Mouse (Mus musculus) hindlimb bud, embryonic 11.5 days (tissue): ENCODE results near the gene Mcrip2.

Source experiments
- DNase-seq: peaks from one replicate; pipeline ENCODE4 v3.0.0-alpha.2; 2012; ENCODE audit warnings: low read depth, low spot score; ENCODE audit errors: extremely low spot score

The Mcrip2 gene

DNA sequence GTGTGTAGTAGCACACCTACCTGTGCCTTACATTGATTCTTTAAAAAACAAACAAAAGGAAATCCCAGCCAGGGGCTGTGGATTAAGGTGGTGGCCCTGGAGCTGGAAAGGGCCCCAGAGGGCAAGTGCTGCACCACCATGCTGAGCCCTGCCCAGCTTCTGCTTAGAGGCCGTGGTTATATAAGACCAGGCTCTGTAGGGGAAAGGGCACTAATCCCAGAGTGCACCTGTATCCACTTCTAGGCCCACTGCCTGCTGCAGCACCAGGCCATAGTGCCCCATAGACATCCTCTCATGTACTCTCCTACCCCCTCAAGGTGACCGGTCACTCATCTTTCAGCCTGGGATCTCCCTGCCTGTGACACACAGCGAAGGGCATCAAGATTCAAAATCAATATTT lies 2.4 kb downstream of the Mcrip2 start:
- no peak for DNase-seq

DNA sequence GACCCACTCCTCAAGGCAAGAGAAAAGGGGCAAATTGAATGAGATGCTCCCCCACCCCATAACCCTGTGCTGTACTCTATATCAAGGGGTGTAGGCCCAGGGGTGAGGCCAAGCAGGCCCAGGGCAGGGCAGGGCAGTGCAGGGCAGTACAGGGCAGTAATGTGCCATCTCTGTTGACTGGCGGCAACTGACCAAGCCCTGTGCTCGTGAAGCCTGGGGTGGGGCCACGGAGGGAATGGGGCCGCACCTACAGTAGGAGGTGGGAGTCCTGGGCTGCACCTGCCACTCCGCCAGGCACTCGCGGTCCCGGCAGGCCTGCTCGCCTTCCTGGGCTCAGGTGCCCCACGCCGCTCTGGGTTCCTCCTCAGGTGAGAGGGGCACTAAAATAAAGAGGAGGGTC lies 3.3 kb downstream of the Mcrip2 start:
- DNase-seq, result no peak

DNA sequence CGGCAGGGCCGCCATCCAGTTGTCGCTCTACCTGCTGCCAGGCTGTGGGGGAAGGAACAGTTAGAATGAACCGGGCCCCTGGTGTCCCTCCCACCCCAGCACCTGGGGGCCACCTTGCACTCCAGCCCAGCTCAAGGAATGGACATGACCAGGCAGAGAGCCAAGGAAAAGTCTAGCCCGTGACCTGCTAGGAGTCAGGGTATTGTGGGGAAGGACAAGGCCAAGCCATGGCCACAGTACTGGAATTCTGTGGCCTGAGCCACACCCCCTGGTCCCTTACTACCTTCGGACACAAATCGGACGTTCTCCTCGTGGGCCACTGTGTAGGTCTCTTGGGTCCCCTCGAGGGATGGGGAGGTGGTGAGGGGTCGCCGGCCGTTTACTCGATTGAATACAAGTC lies 4.3 kb downstream of the Mcrip2 start:
- no peak for DNase-seq

DNA sequence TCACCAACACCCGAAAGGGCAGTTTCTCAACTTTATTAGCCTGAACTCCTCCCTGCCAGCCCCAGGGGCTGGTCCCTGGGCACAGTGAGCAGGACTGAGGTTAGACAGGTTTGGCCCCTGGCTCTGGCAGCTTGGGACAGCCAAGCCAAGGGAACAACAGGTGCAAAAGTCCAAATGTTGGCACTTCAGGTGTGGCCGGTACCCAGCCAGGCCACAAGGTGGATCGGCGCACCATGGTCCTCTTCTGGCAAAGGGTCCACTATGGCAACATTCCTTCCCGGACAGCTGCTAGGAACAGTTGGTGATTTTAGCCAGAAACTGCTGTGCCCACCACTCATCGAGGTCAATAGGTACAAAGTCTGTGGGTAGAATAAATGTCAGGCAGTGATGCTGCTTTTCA lies 4.9 kb downstream of the Mcrip2 start:
- no peak for DNase-seq

DNA sequence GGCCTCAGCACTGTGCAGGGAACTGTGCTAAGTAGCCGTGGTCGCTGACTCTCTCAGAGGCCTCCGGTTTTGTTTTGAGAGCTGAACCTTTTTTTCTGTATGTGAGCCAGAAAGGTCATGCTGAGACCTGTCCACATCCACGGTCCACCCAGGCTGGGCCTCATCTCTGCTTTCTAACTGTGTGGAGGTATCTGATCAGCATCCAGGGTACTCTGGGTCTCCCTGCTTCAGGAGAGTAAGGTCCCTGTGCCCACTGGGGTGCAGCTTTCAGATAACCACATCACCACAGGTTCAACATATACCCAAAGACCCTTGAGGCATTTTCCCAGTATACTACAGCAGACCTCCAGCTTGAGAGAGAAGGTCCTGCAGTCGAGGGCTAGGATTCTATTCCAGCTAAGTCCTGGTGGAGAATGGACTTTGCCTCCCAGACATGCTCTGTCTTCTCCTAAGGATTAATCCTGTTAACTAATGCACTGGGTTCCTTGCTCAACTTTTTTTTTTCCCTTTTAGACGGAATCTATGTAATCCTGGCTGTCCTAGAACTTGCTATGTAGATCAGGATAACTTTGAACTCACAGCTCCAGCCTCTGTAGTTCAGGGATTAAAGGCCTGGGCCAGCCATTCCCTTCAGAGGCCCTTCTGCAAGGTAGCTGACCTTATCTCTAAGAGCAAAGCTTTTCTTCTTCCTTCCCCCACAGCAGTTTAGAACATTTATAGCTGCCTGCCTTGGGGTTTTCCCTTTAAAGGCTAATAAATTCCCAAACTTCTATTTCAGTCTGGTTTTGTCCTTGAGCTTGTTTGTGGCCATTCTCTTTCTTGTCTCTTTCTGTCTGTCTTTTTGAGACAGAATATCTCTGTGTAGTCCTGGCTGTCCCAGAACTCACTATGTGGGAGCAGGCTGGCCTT lies 6.6 kb downstream of the Mcrip2 start:
- no peak for DNase-seq

DNA sequence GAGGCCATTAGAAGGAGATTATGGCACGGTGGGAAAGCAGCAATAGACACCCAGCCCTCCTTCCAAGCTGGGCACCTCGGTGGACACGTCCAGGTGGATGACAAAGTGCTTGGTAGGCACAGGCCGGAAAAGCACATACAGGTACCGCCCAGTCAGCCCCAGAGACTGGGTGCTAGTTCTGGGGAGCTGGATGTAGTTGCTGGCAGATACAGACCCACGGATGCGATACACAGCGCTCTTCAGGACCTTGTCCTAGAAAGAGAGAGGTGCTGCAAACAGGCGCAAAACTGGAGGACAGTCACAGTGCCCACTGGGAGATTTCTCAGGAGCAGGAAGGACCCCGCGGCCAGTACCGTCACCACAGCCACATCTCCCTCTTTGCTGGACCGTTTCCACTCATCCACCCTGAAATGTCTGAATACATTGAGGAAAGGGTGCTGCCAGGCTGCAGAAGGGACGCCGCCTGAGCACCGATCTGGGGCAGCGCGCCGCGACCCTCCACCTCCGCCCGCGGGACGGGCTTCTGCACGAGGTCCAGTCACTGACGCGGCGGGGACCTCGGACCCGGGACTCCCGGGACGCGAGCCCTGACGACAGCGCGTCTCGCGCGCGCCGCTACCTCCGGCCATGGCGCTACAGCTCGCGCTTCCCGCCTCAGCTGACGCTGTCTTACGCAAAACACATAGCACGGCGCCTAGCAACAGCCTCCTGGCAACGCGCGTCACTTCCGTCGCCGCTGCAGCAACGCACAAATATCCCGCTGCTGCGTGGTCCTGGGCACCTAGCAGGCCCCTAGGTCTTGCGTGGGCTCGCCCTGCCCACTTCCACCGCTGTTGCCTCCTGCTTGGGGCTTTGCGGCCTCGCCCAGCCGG lies 7.5 kb downstream of the Mcrip2 start, which contains the start of gene Wdr90:
TSS of gene Wdr90 (minus strand) at position 670 of the 872 bp plus-strand sequence.
- no peak for DNase-seq

DNA sequence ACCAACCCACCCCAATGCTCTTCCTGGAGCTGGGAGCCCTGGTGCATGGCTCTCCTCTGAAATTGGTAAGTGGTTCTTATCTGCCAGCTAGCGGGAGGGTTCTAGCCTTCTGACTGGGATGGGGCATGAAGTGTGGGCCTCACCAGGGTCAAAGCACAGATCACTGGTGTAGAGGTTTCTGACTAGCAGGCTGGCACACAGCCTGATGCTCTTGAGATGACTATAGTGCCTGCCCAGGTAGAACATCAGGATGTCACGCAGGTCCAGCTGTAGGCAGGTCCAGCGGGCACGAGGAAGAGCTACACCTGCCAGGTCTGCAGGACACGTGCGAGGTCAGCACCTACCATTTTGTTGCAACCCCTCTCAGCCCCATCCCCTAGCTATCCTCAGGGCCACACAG lies 8.3 kb downstream of the Mcrip2 start:
- no peak for DNase-seq

DNA sequence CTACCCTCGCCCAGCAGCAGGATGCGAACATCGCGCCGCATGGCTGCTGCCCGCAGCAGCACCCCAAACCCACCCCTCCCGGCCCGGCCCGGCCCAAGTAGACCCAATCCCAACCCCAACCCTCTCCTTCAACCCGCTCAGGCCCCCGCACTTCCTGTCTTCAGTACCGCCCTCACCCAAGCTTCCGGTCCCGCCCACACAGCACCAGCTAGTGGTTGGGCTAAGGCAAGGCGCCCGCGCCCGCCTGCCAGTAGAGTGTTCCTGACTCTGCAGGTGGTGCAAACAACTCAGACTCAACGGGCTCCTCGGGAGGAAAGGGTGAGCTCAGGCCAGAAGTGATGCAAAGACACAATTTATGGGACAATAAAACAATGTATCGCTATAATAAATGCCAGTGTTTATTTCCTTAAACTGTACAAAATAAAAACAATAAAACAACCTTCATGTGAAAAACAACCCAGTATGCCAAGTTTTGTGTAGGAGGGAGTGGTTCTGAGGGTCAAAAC lies 24.1 kb downstream of the Mcrip2 start, which contains the start of gene Rhot2:
TSS of gene Rhot2 (minus strand) at position 456 of the 506 bp plus-strand sequence.
- no peak for DNase-seq

DNA sequence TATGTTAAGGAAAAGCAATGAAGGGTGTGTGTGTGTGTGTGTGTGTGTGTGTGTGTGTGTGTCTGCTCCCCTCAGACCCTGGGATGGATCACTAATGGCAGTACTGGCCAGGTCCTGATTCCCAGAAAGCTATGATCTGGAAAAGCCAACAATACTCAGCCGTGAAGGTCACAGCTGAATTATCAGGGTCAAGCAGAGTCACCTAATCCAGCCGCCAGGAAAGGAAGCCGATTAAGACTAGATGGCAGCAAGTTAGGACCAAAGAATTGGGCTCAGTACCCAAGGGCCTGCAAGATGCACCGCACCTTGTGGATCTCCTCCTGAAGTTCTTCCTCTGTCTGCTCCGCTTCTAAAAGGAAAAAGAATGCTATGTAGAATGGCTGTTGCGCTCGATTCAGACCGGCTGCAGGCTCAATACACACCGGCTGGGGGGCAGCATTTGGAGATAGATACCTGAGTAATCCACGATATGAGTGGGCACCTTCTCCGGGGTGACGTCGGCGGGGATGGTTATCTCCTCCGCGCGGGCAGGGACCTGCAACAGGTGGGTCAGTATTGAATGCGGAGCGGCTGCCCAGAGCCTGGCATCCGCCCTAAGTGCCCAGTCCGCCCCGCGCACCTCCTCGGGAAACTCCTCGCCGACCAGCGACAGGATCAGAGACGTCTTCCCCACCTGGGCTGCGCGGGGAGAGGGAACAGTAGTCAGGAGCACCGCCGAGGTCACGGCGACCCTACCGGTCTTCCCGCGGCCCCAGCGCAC lies 24.7 kb downstream of the Mcrip2 start:
- DNase-seq, result no peak

DNA sequence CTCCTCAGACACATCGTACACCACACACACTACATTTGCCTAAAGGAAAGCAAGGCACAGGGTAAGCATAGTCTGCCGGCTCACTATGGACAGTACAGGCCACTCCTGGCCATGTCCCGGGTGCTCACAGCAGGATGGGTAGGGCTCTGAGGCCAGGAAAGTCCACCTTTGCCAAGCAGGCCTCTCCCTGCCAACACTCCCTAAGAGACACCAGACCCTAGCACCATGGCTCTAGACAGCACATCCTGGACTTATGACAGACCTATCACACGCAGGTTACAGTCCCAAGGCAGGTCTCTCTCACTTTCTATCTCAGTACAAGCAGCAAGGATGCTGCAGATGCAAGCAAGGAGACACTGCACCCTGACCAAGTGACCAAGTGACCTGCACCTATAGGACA lies 25.4 kb downstream of the Mcrip2 start:
- no peak for DNase-seq

DNA sequence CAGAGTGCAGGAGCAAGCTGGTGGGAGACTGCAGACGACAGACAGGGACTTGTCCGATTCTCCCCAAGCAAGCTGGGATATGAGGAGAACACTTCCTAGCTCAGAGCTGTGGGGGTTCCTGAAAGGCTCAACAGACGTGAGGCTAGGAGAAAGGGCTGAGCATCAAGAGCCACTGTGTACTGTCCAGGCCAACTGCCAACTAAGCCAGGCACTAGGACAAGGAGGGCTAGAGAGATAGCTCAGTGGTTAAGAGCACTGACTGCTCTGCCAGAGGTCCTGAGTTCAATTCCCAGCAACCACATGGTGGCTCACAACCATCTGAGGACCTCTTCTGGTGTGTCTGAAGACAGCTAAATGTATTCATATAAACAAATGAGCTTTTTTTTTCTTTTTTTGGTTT lies 26.1 kb downstream of the Mcrip2 start:
- no peak for DNase-seq

DNA sequence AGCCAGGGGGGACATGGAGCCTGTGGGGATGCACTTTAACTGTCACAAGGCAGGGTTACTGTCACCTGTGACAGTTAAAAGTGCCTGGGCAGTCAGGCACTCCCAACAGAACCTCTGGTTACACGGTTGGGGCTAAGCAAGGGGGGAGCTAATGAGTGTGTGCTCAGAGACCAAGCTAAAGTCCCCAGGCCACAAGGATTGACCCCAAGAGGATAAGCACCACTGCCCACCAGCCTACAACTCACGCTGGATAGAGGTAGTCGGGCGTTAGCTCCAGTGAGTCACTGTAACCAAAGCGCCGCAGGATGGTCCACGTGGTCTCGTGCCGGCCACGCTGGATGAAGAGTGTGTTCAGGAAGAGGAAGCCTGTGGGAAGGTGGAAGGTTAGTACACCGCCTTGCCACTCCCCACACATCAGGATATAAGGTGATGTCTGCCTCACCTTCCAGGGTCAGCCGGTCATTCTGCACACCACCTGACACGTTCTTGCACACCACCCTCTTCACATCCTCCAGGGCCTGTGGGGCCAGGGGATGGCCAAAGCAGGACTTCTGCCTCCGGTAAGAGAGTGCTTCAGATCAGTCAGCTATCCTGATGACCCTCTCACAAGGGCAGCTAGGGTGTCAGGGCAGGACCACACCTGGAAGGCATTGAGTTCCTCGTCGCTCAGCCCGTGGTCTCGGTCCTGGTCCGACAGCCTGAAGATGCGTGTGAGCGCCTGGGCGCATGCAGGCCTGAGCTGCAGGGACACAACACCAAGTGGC lies 27.3 kb downstream of the Mcrip2 start, which contains the start of gene Gm20683:
TSS of gene Gm20683 (minus strand) at position 647 of the 764 bp plus-strand sequence.
- no peak for DNase-seq

DNA sequence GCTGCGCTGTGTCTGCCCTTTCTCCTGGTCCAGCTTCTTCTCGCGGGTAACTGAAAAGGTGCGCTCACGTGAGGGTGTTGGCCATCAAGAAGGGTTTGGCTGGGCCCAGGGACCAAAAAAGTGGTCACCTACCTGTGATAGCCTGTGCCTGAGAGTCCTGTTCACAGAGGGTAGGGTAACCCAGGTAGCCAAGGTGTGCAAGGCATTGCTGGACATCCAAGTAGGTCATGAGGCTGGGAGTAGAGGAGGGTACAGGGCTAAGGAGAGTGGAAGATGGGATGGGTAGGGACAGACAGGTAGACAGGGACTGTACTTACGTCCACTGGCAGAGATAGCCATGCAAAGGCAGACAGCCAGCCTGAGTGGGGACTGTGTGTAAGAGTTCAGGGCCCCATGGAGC lies 28.0 kb downstream of the Mcrip2 start:
- no peak for DNase-seq

DNA sequence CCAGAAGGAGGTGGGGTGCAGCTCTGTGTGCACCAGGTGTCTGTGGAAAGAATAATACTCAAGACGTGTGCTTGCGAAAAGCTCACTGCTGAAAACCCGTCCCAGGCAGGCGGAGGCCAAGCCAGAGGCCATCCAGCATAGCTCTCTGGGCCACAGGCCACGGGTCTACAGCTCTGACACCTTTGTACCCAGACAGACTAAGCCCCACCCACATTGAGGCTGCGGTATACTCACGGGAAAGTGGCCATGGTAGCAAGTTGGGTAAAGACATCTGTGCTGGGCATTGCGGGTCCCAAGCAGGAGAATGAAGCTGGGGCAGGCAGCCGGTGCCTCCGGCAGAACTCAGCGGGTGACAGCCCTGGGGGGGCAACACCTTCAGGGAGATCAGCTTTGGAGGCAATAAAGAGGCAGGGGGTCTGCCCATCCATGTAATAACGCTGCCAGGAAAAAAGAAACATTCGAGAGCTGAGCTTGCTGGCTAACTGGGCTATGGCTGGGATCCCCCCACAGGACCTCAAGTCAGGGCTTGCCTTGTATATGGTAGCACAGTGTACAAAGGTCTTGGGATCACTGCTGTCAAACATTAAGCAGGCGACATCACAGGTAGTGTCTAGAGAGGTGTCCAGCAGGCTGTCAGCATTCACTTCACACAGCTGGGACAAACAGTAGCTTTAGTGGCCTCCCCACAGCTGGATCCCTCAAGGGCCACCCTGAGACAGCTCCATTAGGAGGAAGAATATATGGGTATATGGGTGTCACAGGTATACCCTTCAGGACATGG lies 28.9 kb downstream of the Mcrip2 start:
- DNase-seq, result no peak

DNA sequence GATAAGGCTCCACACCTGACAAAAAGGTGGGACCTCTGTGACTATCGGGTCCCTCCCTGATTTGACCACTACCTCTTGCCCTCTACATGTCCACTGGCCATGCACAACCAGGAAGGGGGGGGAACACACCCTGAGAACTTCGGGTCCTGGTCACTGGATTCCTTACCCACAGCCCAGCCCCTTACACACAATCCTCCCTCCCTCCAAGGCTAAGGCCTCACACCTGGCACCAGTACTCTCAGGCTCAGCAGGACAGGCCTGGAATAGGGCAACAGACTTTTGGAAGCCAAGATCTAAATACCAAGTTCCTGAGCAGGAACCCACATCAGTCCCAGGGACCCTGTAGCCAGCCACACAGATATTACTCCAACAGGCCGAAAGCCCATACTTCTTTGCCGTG lies 29.7 kb downstream of the Mcrip2 start:
- DNase-seq, result no peak

DNA sequence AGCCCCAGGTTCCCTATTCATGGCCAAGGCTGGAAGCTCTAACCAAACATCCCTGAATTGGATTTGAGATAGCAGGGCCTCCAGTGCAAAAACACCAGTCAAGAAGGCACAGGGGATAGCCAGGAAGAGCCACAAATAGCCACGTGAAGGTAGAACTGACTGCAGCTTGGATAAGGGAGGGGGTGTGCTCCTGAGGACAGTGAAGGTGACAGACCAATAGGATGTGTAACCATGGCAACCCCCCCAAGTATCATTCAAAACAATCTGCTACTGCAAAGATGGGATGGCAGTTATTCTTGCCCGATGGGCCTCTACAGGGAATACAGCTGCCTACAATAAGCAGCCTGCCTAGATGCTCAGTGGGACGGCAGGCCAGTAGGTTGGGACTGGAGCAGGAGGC lies 31.0 kb downstream of the Mcrip2 start:
- DNase-seq, result no peak

DNA sequence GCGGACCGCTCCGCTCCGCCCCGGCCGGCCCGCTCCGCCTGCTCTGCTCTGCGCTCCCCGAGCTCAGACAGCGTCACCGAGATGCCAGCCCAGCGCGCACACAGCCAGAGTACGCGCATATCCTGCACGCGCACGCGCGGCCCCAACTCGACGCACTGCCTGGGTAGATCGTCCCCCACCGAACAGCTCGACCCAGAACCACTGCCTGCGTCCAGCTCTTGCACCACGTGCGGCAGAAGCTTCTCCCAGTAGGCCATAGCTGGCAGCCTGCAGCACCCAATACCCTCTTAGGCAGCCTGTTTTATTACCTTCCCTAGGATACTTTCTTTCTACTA lies 31.5 kb downstream of the Mcrip2 start, which contains the start of gene Rhbdl1:
TSS of gene Rhbdl1 (minus strand) at position 220 of the 335 bp plus-strand sequence.
- no peak for DNase-seq

DNA sequence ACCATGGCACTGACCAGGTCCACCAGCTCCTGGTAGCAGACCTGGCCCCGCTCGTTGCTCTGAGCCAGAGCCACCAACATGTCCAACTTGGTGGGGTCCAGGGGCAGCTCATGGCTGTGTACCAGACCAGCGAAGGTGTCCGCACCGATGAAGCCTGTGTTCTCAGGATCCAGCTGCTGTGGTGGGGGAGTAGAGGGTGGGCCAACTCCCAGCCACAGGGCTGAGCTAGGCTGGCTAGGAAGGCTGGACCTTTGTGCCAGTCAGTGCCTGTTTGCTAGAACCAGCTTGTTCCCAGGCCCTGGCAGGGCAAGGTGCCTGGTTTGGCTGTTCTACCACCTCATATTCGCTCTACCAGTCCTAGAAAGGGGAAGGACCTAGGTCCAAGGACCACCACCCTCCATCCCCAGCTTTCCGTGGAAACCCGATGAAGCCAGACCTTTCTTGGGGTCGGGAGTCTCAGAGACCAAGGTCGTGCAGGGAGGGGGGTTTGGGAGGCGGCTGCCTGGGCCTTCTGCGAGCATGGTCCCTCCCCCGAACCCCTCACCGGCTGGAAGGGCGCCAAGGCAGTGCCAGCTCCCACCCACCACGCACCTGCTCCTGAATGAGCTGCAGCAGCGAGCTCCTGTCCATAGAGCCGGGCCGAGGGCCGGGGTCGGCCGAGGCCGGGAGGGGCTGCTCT lies 32.0 kb downstream of the Mcrip2 start:
- DNase-seq, result no peak

DNA sequence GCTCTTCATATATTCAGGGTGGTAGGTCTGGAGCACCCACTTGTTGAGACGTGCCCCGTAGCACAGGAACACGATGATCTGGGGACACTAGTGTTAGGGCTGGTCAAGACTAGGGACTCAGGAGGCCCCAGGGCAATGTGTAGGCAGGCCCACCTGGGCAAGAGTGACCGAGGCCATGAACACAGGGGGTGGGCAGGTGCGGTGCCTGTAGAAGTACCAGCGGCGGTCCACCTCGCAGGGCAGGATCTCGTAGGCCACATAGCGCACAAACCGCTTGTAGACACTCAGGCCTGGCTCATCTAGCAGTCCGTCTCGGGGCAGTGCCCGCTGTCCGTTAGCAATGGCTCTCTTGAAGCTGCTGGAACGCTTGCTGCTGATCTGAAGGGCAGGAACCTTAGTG lies 32.7 kb downstream of the Mcrip2 start:
- DNase-seq, result no peak
